Mouse (Mus musculus) cerebellum, adult 9-11 months (tissue): ENCODE data around the gene Cacybp.
A peak's percentile ranks its signal among the peaks of the same experiment; 100 is the strongest.

Experiments
- DNase-seq: peaks from one replicate; pipeline ENCODE4 v3.0.0; 2022

Cacybp gene

GRCm38 (mm10) chr1:160212123-160212691, 468 bp downstream of the Cacybp start:
- peak; percentile 85 for DNase-seq

GRCm38 (mm10) chr1:160211597-160212122, 1.0 kb downstream of the Cacybp start:
- no peak for DNase-seq

GRCm38 (mm10) chr1:160210566-160210965, 2.1 kb downstream of the Cacybp start:
- DNase-seq: no peak

GRCm38 (mm10) chr1:160209844-160210243, 2.8 kb downstream of the Cacybp start:
- DNase-seq: no peak

- no peak for DNase-seq
Observed at GRCm38 (mm10) chr1:160205486-160205885, 7.2 kb downstream of the Cacybp start.

GRCm38 (mm10) chr1:160195337-160195663, 17.4 kb downstream of the Cacybp start:
- DNase-seq: no peak

GRCm38 (mm10) chr1:160194529-160195336, 17.9 kb downstream of the Cacybp start, which contains the start of gene Mrps14:
TSS of gene Mrps14 (plus strand) at chr1:160195215.
- peak; percentile 100 for DNase-seq

GRCm38 (mm10) chr1:160184506-160184905, 28.2 kb downstream of the Cacybp start:
- no peak for DNase-seq

- no peak for DNase-seq
Observed at GRCm38 (mm10) chr1:160181216-160181615, 31.5 kb downstream of the Cacybp start.

- DNase-seq: no peak
Observed at GRCm38 (mm10) chr1:160176903-160177302, 35.8 kb downstream of the Cacybp start.

- no peak for DNase-seq
Observed at GRCm38 (mm10) chr1:160166600-160166999, 46.1 kb downstream of the Cacybp start.

- DNase-seq: no peak
Observed at GRCm38 (mm10) chr1:160158190-160158589, 54.5 kb downstream of the Cacybp start.

- no peak for DNase-seq
Observed at GRCm38 (mm10) chr1:160153480-160153879, 59.2 kb downstream of the Cacybp start, which contains the start of gene Tnn. TSS of gene Tnn (minus strand) at chr1:160153580.
